Mouse (Mus musculus) neural tube, embryonic 13.5 days (tissue): ENCODE results near the gene Pold2. TPM values are rescaled to one million over a fixed set of nuclear protein-coding genes. Genes with fewer than 3 reads are reported as not detected.
A peak's percentile ranks its signal among the peaks of the same experiment; 100 is the strongest.

Experiments
- ATAC-seq: fragments of 200-750 bp; cut with Nextera tagmentation; 2 replicates; pipeline ENCODE4 v1.8.0; 2017; ENCODE audit warnings: low read depth, mild to moderate bottlenecking, moderate TSS enrichment, moderate library complexity
- H3K27ac ChIP-seq: fragments of 300-500 bp; sonication (generic); replicated peaks from 2 replicates; pipeline ENCODE4 v1.5.1; 2015; ENCODE audit warnings: moderate library complexity, mild to moderate bottlenecking, inconsistent platforms
- H3K27me3 ChIP-seq: fragments of 300-500 bp; sonication (generic); 2 replicates; pipeline ENCODE4 v1.6.1; 2015; ENCODE audit warnings: mild to moderate bottlenecking, inconsistent platforms
- H3K36me3 ChIP-seq: fragments of 300-500 bp; sonication (generic); 2 replicates; pipeline ENCODE4 v1.6.1; 2015; ENCODE audit warnings: mild to moderate bottlenecking, inconsistent platforms
- H3K4me1 ChIP-seq: fragments of 300-500 bp; sonication (generic); replicated peaks from 2 replicates; pipeline ENCODE4 v1.6.1; 2015; ENCODE audit warnings: inconsistent platforms
- H3K4me2 ChIP-seq: fragments of 300-500 bp; sonication (generic); 2 replicates; pipeline ENCODE4 v1.6.1; 2015; ENCODE audit warnings: inconsistent platforms, mild to moderate bottlenecking, moderate library complexity
- H3K4me3 ChIP-seq: fragments of 300-500 bp; sonication (generic); 2 replicates; pipeline ENCODE4 v1.5.1; 2015; ENCODE audit warnings: mild to moderate bottlenecking, inconsistent platforms
- H3K9ac ChIP-seq: fragments of 300-500 bp; sonication (generic); 2 replicates; pipeline ENCODE4 v1.6.1; 2015; ENCODE audit warnings: moderate library complexity, mild to moderate bottlenecking, inconsistent platforms
- H3K9me3 ChIP-seq: fragments of 300-500 bp; sonication (generic); 2 replicates; pipeline ENCODE4 v1.6.1; 2016; ENCODE audit warnings: inconsistent platforms
- WGBS: fragments of 180-500 bp; shearing (Covaris S2); methylation state at CpG from one replicate; pipeline ENCODE4 v1.1.7; 2015; 5-methylcytosine and 5-hydroxymethylcytosine counted together
- polyA plus RNA-seq: library from polyadenylated mRNA; unstranded; fragments of >200 nt; fragmentation: Nextera tagmentation; extraction: Ambion mirVana; gene quantifications from 2 replicates; pipeline ENCODE4 v1.2.1, GENCODE M21; 2015

Gene Pold2
- polyA plus RNA-seq, 1 experiment from 2014 or later: 59.0 TPM

DNA sequence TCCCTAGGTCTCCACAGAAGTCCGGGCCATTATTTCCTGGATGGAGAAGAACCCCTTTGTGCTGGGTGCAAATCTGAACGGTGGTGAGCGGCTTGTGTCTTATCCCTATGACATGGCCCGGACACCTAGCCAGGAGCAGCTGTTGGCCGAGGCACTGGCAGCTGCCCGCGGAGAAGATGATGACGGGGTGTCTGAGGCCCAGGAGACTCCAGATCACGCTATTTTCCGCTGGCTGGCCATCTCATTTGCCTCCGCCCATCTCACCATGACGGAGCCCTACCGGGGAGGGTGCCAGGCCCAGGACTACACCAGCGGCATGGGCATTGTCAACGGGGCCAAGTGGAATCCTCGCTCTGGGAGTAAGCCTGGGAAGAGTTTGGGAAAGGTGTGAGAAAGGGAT, 8.0 kb downstream of the Pold2 start:
- Histone ChIP-seq H3K27me3 (no peaks in the 10 kb centered on the region), H3K9me3 (no peaks in the 10 kb centered on the region), H3K4me2 (no peak overlapping the region), H3K9ac (no peak overlapping the region), H3K36me3 (peaks cover 58% of the 10 kb centered on the region), H3K4me1 (no peaks in the 10 kb centered on the region), H3K27ac (no peak overlapping the region), H3K4me3 (no peak overlapping the region)
- WGBS: 91% methylated on average over 16 of the region's 16 CpGs
- no peak for ATAC-seq

- no peak for ATAC-seq
- Histone ChIP-seq H3K9ac (no peak overlapping the region), H3K4me2 (no peak overlapping the region), H3K4me1 (no peaks in the 10 kb centered on the region), H3K27me3 (no peaks in the 10 kb centered on the region; the same call in 1 of the 2 replicates), H3K27ac (no peak overlapping the region), H3K36me3 (peaks cover 51% of the 10 kb centered on the region), H3K9me3 (no peaks in the 10 kb centered on the region), H3K4me3 (no peak overlapping the region)
- WGBS: 92% methylated on average over 16 of the region's 16 CpGs
Measured at GRCm38 (mm10) chr11:5869331-5869730, 8.8 kb downstream of the Pold2 start.

GRCm38 (mm10) chr11:5868324-5868723, 9.8 kb downstream of the Pold2 start:
- H3K9me3 ChIP-seq: no peaks in the 10 kb centered on the region
- H3K36me3 ChIP-seq: peaks cover 41% of the 10 kb centered on the region
- no peak overlapping the region for H3K4me3 ChIP-seq
- peaks cover 9% of the 10 kb centered on the region for H3K27me3 ChIP-seq
- ATAC-seq: no peak
- H3K4me2 ChIP-seq: no peak overlapping the region
- H3K27ac ChIP-seq: no peak overlapping the region
- no peak overlapping the region for H3K9ac ChIP-seq
- 92% methylated on average over 12 of the region's 12 CpGs for WGBS
- no peaks in the 10 kb centered on the region for H3K4me1 ChIP-seq

DNA sequence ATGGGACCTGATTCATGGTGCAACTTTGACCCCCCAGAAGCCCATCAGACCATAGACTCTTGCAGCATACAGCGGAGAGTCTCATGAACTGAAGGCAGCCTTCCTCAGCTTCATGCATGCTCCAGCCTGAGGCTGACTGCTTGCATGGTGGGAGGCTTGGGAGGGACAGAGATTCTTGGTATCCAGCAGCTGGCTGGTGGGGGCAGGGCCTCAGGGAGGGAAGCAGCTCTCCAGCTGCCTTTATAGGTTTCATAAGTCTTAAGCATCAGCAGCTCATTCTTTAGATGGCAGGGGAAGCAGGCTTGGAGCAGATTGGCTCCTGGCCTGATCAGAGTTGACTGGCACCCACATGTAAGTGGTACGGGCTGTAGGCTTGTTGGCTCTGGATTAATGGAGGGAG, 10.9 kb downstream of the Pold2 start:
- Histone ChIP-seq H3K4me2 (no peak overlapping the region), H3K27me3 (peaks cover 21% of the 10 kb centered on the region), H3K4me3 (no peak overlapping the region), H3K4me1 (peaks cover 9% of the 10 kb centered on the region; the same call in 1 of the 2 replicates), H3K27ac (no peak overlapping the region), H3K9me3 (no peaks in the 10 kb centered on the region), H3K9ac (no peak overlapping the region), H3K36me3 (peaks cover 29% of the 10 kb centered on the region)
- WGBS: 81% methylated on average over 2 of the region's 2 CpGs
- no peak for ATAC-seq

DNA sequence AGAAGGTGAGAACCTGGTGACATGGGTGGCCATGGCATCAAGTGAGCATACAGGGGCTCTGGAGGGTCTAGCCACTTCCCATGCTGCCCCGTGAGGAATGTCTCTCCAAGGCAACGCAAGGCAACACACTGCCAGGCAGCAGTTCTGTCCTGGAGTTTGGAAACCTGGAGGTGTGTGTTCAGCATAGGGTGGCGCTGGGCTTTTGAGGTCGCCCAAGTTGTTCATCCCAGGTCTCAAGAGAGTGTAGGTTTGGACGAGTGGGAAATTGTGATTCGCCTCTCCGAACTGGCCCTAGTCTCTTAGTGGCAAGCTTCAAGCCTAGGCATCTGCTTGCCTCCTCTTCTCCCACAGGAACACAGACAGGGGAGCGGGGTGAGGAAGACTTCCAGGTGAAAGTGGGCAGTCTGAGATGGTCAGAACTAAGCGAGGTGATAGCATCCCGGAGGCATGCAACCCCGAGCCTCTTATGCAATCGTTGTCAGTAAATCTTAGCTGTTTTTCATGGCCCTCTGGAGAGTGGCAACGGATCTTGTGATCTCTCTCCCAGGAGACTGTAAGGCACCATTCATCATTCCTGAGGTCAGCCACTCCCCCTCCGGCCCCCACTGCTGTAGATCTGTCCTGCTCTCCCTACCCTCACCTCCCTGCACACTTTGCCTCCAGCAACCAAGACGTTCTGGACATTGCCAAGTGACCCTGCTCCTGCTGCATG, 15.5 kb downstream of the Pold2 start:
- peak overlapping the region; percentile 58; the same call in 1 of the 2 replicates for H3K9ac ChIP-seq
- H3K4me2 ChIP-seq: peak overlapping the region; percentile 52

GRCm38 (mm10) chr11:5861678-5862393, 16.3 kb downstream of the Pold2 start, which contains the start of gene Aebp1:
TSS of gene Aebp1 (plus strand) at chr11:5861947.
- H3K9me3 ChIP-seq: no peaks in the 10 kb centered on the region
- H3K4me2 ChIP-seq: peak within 1 kb of the TSS; percentile 52
- H3K4me3 ChIP-seq: peak within 1 kb of the TSS; percentile 30
- peaks cover 18% of the 10 kb centered on the region for H3K4me1 ChIP-seq
- ATAC-seq: no peak
- no peaks in the 10 kb centered on the region for H3K36me3 ChIP-seq
- H3K27me3 ChIP-seq: peaks cover 47% of the 10 kb centered on the region
- H3K9ac ChIP-seq: peak within 1 kb of the TSS; percentile 58
- H3K27ac ChIP-seq: no peak within 1 kb of the TSS
- 3% methylated on average over 53 of the region's 59 CpGs for WGBS

More for the DNA sequence above, 15.5 kb downstream of the Pold2 start:
- Histone ChIP-seq H3K4me1 (peaks cover 18% of the 10 kb centered on the region), H3K9me3 (no peaks in the 10 kb centered on the region), H3K27ac (no peak overlapping the region), H3K27me3 (peaks cover 47% of the 10 kb centered on the region), H3K4me3 (peak overlapping the region; percentile 30), H3K36me3 (no peaks in the 10 kb centered on the region)
- no peak for ATAC-seq
- 20% methylated on average over 15 of the region's 15 CpGs for WGBS

- Histone ChIP-seq H3K36me3 (no peaks in the 10 kb centered on the region), H3K27ac (no peak overlapping the region), H3K27me3 (peaks cover 47% of the 10 kb centered on the region), H3K9ac (no peak overlapping the region), H3K4me2 (no peak overlapping the region), H3K4me1 (peaks cover 18% of the 10 kb centered on the region), H3K9me3 (no peaks in the 10 kb centered on the region), H3K4me3 (no peak overlapping the region)
- WGBS: 72% methylated on average over 6 of the region's 6 CpGs
- ATAC-seq: no peak; the same call in 1 of the 2 replicates
Measured at GRCm38 (mm10) chr11:5860639-5861038, 17.5 kb downstream of the Pold2 start.

GRCm38 (mm10) chr11:5859883-5860550, 18.1 kb downstream of the Pold2 start:
- H3K36me3 ChIP-seq: no peaks in the 10 kb centered on the region
- peaks cover 47% of the 10 kb centered on the region for H3K27me3 ChIP-seq
- ATAC-seq: no peak

GRCm38 (mm10) chr11:5858723-5859122, 19.4 kb downstream of the Pold2 start:
- 72% methylated on average over 1 of the region's 1 CpGs for WGBS
- no peak for ATAC-seq
- Histone ChIP-seq H3K4me3 (no peak overlapping the region), H3K4me1 (peaks cover 18% of the 10 kb centered on the region), H3K4me2 (no peak overlapping the region), H3K27ac (no peak overlapping the region), H3K27me3 (peaks cover 41% of the 10 kb centered on the region), H3K9ac (no peak overlapping the region), H3K9me3 (no peaks in the 10 kb centered on the region), H3K36me3 (no peaks in the 10 kb centered on the region)

More at GRCm38 (mm10) chr11:5859883-5860550, 18.1 kb downstream of the Pold2 start:
- no peaks in the 10 kb centered on the region for H3K9me3 ChIP-seq
- H3K4me3 ChIP-seq: no peak overlapping the region
- H3K27ac ChIP-seq: no peak overlapping the region
- 86% methylated on average over 13 of the region's 13 CpGs for WGBS
- H3K4me2 ChIP-seq: no peak overlapping the region
- no peak overlapping the region for H3K9ac ChIP-seq
- peaks cover 18% of the 10 kb centered on the region for H3K4me1 ChIP-seq

GRCm38 (mm10) chr11:5856479-5857130, 21.5 kb downstream of the Pold2 start:
- H3K27me3 ChIP-seq: peaks cover 20% of the 10 kb centered on the region
- H3K27ac ChIP-seq: no peak overlapping the region
- H3K4me3 ChIP-seq: no peak overlapping the region
- H3K36me3 ChIP-seq: no peaks in the 10 kb centered on the region
- WGBS: 79% methylated on average over 8 of the region's 8 CpGs
- no peaks in the 10 kb centered on the region for H3K9me3 ChIP-seq
- peaks cover 3% of the 10 kb centered on the region for H3K4me1 ChIP-seq
- no peak overlapping the region for H3K9ac ChIP-seq
- no peak for ATAC-seq
- no peak overlapping the region for H3K4me2 ChIP-seq

DNA sequence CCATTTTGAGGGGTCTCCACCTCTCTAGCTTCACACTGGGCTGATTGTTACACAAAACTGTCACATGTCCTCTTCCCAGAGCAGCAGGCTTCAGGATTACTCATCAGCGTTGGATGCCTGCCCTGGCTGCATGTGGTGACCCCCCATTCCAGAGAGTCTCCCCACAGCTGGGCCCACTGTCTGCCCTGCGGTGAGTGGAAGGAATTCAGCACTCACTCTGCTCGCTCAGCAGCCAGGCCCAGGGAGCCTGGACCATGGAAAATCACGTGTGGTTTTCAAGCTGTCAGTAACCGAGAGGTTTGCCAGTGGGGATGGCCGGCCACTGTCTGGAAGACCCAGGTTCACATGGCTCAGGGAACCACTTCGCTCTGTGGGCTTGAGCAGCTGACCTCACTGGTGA, 22.2 kb downstream of the Pold2 start:
- Histone ChIP-seq H3K36me3 (no peaks in the 10 kb centered on the region), H3K9me3 (no peaks in the 10 kb centered on the region), H3K4me1 (no peaks in the 10 kb centered on the region), H3K4me3 (no peak overlapping the region), H3K27me3 (peaks cover 13% of the 10 kb centered on the region), H3K4me2 (no peak overlapping the region), H3K9ac (no peak overlapping the region), H3K27ac (no peak overlapping the region)
- ATAC-seq: no peak
- 41% methylated on average over 7 of the region's 7 CpGs for WGBS

DNA sequence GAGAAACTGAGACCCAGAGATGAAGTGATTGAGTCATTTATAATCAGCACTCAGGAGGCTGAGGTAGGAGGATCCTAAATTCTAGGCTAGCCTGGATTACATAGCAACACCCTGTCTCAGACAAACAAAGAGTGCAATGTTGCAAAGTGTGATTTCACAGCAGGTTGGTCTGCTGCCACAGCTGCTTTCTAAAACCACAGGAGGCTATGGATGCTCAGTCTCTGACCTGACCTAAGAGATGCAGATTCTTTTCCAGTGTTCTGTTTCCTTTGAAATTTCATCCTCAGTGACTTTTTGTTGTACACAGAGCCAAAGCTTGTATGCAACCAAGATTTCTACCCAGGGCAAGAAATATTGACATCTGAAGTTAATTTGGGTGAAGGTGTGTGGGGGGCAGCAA, 22.6 kb downstream of the Pold2 start:
- peaks cover 9% of the 10 kb centered on the region for H3K27me3 ChIP-seq
- no peaks in the 10 kb centered on the region for H3K36me3 ChIP-seq
- no peak overlapping the region for H3K27ac ChIP-seq
- H3K4me1 ChIP-seq: no peaks in the 10 kb centered on the region
- H3K4me3 ChIP-seq: no peak overlapping the region
- no peaks in the 10 kb centered on the region for H3K9me3 ChIP-seq
- H3K4me2 ChIP-seq: no peak overlapping the region
- no peak for ATAC-seq
- no peak overlapping the region for H3K9ac ChIP-seq
